Mouse (Mus musculus): ENCODE measurements around the gene Gm3033.
"Not testable (repeated sequence)": the region's sequence is repeated elsewhere in the genome, so short reads cannot be mapped to it uniquely, and the experiment has no call there.

The Gm3033 gene

GRCm38 (mm10) chr14:3845945-3846344, at the start of gene Gm3033:
Gene Gm3033 (plus strand): TSS chr14:3846245.
- DNase-seq (ENCODE audit: low read depth), result not testable (repeated sequence)

- not testable (repeated sequence) for DNase-seq (ENCODE audit: low read depth)
Measured at GRCm38 (mm10) chr14:3809774-3810173, 36.3 kb upstream of the Gm3033 start, which contains the start of gene Gm3002. Gene Gm3002 (plus strand): TSS chr14:3810074.

GRCm38 (mm10) chr14:3883872-3884271, 37.8 kb downstream of the Gm3033 start, which contains the start of gene Gm2916:
Gene Gm2916 (plus strand): TSS chr14:3884172.
- not testable (repeated sequence) for DNase-seq (ENCODE audit: low read depth)
